Mouse (Mus musculus) G1E-ER4 (cell line): ENCODE data around the gene Cyp2w1. TPM values are rescaled to one million over a fixed set of nuclear protein-coding genes. Genes with fewer than 3 reads are reported as not detected.

Experiments used
- GATA1 ChIP-seq: IDR thresholded peaks from one replicate; pipeline ENCODE4 v1.8.0; 2012; ENCODE audit warnings: low read length, inconsistent platforms
- polyA plus RNA-seq: library from polyadenylated mRNA; stranded (reverse); fragments of >175 nt; gene quantifications from 2 replicates; pipeline ENCODE4 v1.2.3, GENCODE M21; 2012

The Cyp2w1 gene
- polyA plus RNA-seq, 1 experiment, result not detected

DNA sequence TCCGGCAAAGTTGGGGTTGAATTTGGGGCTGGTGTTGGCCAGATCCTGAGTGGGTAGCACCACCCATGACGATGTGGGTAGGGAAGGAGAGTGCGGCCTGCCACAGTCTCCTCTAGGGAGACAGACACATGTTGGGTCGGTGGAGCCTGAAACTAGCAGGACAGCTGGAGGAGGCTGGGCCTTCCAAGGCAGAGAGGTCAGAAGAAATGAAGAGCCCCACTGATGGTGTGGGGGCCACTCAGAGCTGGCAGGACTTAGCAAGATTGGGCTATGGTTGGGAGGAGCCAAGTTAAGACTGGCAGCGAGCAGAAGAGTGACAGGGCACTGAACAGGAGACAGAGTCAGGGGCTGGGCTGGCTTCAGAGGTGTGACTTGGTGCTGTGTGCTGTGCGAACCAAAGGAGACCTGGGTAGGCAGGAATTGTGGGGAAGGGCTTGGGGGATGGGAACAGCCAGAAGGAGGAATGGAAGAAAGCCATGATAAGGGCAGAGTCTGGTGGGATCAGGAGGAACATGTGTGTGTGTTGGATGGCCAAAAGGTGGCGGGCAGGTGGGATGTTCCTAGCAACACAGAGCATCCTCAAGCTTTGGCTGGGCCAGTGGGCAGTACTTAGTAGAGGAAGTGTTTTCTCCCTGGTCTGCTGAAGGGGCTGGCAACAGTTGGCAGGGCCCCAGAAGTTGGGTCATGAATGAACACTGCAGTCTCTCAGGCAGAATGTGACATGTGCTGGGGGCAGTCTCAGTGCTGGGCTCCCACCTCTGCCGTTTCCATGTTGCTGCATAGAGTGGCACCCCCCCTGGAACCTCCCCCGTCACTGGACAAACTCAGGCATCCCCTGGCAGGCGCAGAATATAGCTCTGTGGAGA is 35.1 kb downstream of the Cyp2w1 start:
- TF ChIP-seq GATA1, result no peak

DNA sequence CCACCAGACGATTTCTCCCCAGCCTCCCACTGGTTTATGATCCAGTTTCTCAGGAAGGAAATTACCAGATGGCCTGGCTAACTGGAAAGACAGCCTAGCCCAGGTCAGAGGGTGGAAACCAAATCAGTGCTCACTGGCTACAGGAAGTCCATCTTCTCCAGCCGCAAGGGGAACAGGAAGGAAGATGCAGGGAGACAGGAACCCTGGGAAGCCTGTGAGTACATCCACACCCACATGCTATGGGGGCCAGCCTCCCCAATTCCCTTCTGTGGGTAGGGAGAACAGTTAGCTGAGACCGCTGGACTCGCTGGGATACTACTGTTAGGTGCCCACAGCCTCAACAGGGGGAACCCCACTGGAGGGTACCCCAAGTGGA is 35.8 kb downstream of the Cyp2w1 start:
- TF ChIP-seq GATA1, result no peak

DNA sequence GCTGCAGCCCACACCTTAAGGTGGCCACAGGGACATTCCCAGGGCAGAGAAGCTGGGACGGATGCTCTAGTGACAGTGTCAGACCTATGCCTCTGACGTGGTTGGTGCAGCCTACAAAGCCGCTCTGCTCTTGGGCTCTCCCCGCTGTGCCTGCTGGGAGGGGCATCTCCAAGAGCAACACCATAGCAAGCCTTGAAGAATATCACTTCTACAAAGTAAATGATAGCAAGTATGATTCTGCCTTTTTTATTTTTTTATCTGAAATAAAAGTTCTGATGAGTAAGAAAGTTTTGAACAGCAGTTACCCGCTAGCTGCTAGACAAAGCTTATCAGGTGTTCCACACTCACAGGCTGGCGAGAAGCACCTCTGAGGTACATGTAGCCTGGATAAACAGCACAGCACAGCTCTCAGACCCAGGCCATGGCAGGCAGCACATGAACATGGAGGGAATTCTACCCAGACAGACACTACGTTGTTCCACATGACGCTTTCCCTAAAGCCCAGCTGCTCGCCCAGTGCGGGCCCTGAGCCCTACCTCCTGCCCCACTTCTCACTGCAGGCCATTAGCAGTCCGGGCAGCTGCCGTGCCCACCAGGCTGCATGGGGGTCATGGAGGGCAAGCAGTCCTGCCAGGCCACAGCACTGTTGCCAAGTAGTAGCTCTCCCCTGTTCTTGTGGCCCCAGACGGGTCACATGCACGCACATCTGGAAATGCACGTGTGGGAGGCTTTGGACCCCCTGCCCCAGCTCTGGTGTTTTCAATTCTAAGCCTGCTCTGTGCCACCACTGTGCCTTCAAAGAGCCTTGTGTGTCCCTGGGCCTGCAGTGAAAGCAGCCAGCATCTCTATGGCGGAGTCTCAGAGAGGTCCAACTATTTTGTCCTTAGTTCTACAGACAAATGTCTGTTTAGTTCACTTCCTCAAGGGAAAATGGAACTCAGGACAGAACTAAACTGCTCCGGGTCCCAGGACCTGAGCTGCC is 36.6 kb downstream of the Cyp2w1 start:
- peak; percentile 43 for TF ChIP-seq GATA1

DNA sequence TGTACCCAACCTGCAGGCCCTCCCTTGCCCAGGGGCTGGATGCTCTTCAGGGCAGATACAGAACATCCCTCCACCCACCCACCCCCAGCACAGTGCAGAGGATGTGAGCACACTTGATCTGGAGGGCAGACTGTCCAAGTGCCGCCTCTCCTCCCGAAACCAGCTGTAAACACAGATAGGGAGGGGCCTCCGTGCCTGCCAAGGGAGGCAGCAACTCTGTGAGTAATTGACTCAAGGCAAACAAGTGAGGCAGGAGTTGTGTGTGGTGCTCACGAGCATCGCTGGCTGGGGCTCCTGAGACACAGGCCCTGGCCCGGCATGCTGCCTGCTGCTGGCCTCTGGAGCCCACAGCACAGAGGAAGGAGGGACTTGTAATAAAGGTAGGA is 37.3 kb downstream of the Cyp2w1 start:
- no peak for TF ChIP-seq GATA1

DNA sequence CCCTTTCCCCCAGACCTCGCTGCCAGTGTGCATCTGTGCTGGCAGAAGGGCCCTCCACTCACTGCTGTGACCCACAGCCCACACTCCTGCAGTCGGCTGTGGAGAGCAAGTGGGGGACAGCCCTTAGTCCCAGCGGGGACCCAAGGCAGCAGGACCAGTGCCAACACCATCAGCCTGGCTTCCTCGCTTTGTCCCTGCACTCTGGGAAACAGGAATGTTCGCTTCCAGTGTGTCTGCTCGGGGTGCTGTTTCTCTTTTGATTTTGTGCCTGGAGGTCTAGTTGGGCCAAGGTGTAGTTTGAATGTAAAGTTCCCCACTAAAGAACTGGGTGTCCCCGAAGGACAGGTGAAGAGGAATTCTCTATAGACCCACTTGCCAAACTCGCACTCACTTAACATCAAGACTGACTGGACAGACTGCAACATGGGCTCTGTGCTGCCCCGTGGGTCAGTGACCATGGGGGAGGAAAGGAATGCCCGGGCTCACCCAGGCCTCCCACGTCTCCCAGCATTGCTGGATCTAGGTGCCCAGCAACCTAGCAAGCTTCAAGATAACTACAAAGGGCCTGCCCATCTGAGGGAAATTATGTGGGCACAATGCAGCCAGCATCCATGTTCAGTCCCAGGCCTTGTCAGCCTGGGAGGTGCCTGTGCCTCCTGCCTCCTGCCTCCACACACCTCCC is 39.0 kb downstream of the Cyp2w1 start:
- TF ChIP-seq GATA1, result no peak

DNA sequence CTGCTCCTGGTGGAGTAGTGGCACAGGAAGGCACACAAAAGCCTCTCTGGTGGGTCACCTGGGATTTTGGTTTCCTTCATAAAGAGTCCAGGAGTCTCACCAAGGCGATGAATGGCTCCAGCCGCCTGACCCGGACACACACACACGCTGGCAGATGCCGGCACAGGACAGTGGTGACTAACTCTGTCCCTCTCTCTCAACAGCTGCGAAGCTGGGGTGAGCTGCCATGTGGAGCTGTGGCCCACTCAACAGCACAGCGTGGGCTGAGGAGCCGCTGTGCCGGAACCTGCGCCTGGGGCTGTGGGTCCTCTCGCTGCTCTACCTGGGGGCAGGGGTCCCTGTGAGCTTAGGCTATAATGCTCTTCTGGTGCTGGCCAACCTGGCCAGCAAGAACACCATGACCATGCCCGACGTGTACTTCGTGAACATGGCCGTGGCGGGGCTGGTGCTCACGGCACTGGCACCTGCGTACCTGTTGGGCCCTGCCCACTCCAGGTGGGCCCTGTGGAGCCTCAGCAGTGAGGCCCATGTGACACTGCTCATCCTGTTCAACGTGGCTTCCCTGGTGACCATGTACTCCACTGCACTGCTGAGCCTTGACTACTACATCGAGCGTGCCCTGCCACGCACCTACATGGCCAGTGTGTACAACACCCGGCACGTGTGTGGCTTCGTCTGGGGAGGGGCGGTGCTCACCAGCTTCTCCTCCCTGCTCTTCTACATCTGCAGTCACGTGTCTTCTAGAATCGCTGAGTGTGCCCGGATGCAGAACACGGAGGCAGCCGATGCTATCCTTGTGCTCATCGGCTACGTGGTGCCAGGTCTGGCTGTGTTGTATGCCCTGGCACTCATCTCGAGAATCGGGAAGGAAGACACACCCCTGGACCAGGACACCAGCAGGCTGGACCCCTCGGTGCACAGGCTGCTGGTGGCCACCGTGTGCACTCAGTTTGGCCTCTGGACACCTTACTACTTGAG is 40.1 kb downstream of the Cyp2w1 start:
- TF ChIP-seq GATA1, result no peak

DNA sequence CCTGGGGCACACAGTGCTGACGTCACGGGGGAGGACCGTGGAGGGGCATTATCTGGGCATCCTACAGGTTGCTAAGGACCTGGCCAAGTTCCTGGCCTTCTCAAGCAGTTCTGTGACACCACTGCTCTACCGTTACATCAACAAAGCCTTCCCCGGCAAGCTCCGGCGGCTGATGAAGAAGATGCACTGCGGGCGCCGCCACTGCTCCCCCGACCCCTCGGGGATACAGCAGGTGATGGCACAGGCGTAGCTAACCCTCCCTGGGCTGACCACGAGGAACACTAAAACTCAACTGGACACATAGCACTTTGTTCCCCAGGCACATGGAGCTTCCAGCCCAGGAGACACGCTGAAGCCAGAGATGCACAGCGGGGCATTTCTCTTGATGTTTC is 40.8 kb downstream of the Cyp2w1 start:
- no peak for TF ChIP-seq GATA1

DNA sequence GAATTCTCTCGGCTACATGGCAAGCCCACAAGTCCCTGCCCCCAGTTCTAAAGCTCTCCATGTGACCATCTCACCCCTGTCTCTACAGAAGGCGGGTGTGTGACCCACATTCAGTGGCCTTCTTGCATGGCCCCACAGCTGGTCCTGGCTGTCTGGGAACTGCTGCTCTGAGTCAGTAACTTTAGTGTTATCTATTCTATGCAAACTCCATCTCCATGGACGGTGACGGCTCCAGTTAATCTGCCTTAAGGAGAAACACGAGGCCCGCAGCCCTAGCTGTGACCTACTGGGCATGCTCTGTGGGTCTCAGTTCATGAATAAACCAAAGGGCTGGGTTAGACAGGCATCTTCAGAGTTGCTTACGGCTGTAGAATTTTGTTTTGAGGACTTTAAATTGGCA is 42.0 kb downstream of the Cyp2w1 start:
- TF ChIP-seq GATA1, result no peak

DNA sequence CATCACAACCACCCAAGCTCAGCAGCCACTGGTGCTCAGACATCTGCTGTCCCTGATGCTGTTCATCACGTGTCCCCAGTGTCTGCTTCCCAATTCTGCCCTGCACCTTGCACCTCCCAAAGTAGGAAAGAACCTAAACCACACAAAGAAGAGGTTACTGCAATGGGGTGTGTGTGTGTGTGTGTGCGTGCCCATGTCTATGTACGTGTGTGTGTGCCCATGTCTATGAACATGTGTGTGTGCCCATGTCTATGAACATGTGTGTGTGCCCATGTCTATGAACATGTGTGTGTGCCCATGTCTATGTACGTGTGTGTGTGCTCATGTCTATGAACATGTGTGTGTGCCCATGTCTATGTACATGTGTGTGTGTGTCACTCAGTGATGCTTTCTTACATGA is 43.1 kb downstream of the Cyp2w1 start:
- TF ChIP-seq GATA1, result no peak

DNA sequence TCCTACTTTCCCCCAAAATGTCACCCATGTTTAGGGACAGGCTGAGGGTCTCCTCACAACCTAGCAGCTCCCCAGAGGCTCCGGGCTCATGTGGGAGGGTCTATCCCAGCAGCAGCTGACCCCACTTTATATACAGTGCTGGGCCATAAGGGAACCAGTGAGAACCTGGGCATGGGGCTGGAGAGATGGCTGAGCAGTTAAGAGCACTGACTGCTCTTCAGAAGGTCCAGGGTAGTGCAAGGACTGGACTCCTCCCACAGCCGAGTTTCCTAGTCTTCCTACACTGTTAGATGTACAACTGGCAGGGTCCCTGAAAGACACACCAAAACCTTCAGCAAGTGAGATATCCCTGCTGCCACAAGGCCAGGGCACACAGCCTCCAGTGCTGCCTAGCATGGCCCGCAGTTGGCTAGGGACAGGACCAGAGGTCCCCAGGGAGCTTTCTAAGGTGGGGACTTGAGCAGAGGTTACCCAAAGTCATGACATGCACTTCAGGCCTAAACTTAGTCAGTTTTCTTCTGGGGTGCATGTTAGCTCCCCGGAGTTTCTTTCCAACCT is 45.0 kb downstream of the Cyp2w1 start:
- no peak for TF ChIP-seq GATA1

DNA sequence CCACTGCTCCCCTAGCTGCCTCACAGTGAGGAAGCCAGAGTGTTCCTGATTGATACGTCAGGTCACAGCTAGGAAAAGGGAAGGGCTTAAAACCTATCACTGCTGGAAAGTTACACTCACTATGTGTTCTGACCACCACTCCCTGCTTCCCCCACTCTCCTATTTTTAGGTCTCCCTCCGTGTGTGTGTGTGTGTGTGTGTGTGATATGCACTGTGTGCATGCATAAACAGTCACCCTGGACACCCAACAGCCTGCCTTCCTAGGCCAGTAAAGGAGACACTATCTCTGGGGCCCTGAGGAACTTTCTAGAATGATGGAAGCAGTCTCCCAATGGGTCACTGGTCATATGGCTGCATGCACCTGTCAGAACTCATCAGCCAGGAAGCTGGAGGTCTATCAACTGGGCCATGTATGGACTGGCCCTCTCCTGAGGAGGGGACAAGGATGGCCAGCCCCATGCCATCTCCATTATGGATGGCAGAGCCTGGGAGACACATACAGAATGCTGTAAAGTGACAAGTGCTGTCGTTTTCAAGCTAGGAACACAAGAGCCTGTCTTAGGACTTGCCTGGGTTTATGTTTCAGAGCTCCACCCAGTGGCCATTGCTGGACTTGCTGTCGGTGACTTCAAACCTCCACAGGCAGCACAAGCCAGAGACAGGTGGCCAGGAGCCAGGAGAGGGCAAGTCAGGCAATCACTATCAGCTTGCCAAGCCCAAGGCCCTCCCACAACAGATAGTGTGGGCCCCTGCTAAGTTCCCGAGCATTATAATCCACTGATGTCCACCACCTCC is 45.7 kb downstream of the Cyp2w1 start:
- TF ChIP-seq GATA1, result no peak

DNA sequence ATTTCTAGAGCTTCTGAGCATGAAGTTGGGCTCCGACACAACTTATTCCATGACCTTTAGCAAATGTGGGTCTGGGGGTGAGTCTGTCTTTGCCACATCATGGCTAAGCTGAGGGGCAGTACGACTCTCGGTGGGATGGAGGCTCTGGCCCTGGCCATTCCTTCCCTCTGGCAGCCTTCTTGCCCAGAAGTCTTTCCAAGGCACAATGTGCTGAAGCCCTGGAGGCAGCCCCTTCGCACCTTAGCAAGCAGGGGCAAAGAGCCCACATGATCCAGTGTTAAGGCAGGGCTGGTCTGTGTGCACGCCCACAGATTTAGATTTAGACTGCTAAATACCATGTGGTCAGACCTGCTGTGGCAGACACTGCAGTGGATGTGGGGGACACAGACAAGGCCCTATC is 46.4 kb downstream of the Cyp2w1 start:
- TF ChIP-seq GATA1, result no peak

DNA sequence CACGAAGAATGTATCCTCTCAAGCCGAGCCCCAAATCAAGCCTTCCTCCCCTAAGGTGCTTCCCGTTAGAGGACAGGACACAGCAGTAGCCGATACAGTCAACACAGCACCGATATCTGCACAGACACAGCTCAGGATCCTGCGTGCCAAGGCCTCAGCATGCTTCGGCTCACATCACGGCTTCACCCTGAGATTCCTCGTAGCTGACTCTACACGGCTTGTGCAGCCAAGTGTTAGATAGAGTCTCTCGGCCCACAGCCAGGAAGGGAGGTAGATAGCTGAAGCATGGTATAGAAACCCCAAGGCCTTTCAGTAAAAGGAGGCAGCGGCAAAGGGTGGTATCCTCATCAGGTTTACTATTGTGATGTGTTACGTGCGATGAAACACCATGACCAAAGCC is 47.6 kb downstream of the Cyp2w1 start:
- TF ChIP-seq GATA1, result no peak

DNA sequence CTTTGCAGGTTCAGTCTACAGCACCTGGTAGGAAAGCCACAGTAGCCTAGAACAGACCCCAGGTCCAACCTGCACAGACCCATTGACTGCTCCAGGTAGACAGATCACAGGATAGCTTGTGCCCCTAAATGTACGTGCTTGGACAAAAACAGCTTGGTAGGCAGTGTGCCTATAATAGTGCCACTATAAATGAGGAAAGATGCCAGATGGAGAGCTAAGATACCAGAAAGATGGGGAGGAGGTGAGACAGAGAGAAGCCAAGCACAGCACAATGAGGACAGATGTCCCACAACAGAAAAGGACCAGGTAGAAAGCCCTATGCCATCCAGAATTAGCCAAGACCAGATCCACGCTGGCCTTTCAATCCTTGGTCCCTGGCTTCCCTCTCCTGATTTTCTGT is 49.7 kb downstream of the Cyp2w1 start:
- TF ChIP-seq GATA1, result no peak
